Mouse (Mus musculus) heart, postnatal 0 days (tissue): ENCODE data around the gene Pdzd2.

Experiments
- CTCF ChIP-seq: IDR thresholded peaks from 2 replicates; pipeline ENCODE4 v1.5.1; 2016; ENCODE audit warnings: antibody characterized with exemption, control low read depth, low read depth
- EP300 ChIP-seq: IDR thresholded peaks from 2 replicates; pipeline ENCODE4 v1.6.1; 2016; ENCODE audit warnings: antibody characterized with exemption, low read depth

DNA sequence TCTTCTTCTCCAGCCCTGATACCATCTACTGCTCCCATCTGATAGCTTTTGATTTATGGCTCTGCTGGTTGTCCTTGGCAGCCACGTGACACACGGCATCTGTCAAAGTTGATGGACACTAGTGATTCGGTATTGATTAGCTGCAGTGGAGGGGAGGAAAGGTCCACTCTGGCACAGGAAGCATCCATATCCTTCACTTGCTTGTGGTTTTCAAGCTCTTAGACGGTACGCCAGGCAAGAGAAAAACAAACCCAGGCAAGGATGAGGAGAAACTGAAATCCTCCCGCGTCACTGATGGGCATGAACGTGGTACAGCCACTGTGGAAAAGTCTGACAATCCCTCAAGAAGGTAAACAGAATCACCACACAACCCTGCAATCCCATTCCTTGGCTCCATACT lies 113.6 kb downstream of the Pdzd2 start:
- TF ChIP-seq CTCF (no peak), EP300 (no peak)
